Mouse (Mus musculus): ENCODE results near the gene Egfl8.

Egfl8 gene

DNA sequence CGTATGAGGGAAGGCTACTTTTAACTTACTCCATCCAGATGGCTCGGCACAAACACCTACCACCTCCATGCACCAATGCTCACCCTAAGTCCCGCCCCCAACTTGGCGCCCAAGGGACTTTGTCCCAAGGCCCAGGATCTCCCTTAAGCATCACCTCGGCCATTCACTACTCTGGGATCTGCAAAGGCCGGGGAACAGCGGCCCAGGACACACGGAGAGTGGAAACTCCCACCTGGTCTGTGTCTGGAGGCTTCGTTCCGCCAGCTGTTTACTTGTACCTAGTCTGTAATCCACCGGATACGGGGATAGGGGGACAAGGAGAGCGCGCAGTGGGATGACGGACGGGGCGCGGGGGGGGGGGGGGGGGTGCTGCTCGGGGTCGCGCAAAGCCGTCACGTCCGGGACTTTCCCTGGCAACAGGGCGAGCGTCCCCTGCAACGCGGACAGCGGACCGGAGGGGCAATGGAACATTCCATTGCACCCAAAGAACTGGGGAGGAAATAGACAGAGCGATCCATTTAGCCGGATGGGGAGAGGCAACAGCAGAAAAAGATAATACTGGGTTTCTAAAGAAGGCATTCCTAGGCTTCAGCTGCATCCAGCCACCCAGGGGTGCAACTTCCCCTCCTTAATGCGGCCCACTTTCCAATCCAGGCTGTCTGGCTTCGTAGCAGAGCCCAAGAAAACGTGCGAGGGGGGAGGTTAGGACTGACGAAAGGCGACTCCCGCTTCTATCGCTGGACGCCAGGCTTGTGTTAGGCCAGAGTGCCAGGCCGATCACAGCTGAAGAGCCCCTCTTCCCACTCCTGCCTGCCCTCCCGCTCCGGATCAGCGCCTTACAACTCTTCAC lies 11.5 kb upstream of the Egfl8 start:
- DNase-seq = peak; percentile 87 to 92

GRCm38 (mm10) chr17:34626773-34627092 lies 11.0 kb upstream of the Egfl8 start:
- no peak for DNase-seq

GRCm38 (mm10) chr17:34626062-34626772 lies 10.4 kb upstream of the Egfl8 start:
- no peak for DNase-seq

DNA sequence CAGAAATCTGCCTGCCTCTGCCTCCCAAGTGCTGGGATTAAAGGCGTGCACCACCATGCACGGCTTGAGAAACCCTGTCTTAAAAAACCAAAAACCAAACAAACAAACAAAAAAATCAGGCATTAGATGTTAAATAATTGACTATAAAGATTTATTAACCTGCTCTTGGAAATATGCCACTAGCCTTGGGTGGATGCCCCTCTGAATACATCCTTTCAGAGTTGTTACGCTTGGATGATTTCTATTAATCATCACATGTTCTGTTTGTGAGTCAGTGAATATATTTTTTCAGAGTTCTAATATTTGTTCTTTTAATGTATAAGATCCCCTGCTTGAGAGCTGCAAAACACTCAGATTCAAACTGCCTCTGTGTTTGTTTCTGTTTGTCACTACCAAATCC lies 9.2 kb upstream of the Egfl8 start:
- DNase-seq = no peak

DNA sequence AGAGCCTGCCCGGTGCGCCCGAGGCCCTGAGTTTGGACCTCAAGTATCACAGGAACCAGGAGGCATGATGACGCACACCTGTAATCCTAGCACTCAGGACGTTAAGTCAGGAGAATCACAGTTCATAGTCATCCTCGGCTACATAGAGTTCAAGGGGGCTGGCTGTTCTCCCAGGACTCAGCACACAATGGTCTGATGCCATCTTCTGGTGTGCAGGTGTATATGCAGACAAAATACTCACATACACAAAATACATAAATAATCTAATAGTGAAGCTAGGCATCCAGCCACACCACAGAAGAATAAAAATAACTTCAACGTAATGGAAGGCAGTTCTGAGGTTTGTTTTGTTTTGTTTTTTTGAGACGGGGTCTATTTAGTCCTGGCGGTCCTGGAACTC lies 7.4 kb upstream of the Egfl8 start:
- no peak for DNase-seq

- DNase-seq = no peak
Measured at GRCm38 (mm10) chr17:34621006-34621405, 5.2 kb upstream of the Egfl8 start.

- DNase-seq = peak; percentile 72 to 85
Measured at GRCm38 (mm10) chr17:34618999-34619398, 3.2 kb upstream of the Egfl8 start.

- no peak for DNase-seq
Measured at GRCm38 (mm10) chr17:34613830-34614229, 1.9 kb downstream of the Egfl8 start.

DNA sequence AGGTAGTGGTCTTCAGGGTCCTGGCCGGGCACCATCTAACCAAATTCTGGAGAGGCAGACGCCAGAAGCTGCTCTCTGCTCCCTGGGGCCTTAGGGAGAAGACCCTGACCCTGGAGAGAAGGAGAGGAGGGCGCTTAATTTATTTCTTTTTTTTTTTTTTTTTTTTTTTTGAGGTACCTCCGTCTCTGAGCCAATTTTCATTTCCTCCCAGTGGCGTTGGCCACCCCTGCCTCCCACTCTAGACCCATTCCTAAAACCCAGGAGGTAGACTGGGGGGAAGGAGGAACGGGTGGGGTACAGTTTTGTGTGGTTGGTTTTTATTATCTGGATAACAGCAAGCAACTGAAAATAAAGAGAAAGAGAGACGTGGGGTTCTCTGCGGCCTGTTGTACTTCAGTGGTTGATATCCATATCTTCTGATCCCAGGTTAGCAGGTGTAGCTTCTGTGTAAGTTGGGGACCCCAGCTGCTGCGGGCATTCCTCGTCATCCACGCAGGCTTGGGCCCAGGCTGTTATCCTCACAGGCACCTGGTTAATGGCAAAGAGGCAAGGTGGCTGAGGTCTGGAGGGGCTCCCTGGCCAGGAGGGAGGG lies 2.6 kb downstream of the Egfl8 start:
- no peak for DNase-seq

- peak in 1 of 2 experiments; percentile 35 for DNase-seq
Measured at GRCm38 (mm10) chr17:34611050-34611449, 4.7 kb downstream of the Egfl8 start.

DNA sequence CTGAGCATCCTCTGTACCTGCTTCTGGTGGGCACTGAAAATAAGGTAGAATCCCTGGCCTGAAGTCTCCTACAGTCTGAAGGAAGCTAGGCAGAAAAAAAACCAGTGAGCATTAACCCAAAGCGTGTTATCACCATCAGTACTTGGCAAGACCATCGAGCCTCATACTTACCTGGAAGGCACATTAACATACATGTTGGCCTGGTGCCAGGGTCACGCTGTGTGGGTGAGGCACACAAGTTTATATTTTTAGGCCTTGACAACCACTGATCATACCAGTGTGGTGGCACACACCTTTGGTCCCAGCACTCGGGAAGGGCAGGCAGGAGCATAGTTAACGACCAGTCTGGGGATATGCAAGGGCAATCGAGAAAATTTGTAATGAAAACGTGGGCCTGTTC lies 7.8 kb downstream of the Egfl8 start:
- DNase-seq = peak; percentile 42 to 71

DNA sequence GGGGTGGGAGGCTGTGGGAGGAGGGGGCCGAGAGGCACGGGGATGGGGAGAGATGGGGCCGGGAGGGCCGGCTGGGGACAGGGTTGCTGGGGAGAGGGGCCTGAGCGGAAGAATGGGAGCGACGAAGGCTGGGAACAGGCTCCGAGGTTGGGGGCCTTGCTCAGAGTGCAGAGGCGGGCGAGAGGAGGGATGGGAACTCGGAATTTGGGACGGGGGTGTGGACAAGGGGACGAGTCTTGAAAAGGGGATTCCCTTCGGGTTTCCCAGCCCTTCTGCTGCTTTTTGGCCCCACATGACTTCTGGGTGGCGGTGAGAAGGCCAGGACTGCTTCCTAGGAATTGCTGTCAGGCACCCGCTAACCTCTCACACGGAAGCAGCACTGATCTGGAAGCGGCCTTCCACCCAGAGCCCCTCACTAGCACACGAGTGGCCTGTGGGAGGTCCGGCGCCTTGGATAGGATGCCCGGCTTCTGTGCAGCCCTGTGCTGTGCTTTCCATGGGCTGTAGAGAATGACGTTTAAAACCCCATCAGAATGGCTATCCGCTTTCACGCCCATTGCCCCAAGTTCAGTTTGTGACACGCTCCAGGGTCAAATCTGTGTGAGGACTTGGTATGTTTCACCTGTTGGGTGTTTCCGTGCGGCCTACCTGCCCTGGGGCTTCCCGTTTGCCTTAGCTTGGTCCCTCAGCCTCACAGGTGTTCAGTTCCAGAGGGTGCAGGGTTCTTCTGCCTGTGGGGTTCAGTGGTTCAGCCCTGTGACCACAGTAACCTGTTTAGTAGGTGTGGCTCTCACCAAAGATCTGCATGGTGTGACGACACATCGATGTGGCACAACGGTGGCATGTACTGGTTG lies 9.4 kb downstream of the Egfl8 start:
- peak in 1 of 2 experiments; percentile 39 for DNase-seq

GRCm38 (mm10) chr17:34605609-34606008 lies 10.2 kb downstream of the Egfl8 start:
- DNase-seq = peak; percentile 97 to 99

DNA sequence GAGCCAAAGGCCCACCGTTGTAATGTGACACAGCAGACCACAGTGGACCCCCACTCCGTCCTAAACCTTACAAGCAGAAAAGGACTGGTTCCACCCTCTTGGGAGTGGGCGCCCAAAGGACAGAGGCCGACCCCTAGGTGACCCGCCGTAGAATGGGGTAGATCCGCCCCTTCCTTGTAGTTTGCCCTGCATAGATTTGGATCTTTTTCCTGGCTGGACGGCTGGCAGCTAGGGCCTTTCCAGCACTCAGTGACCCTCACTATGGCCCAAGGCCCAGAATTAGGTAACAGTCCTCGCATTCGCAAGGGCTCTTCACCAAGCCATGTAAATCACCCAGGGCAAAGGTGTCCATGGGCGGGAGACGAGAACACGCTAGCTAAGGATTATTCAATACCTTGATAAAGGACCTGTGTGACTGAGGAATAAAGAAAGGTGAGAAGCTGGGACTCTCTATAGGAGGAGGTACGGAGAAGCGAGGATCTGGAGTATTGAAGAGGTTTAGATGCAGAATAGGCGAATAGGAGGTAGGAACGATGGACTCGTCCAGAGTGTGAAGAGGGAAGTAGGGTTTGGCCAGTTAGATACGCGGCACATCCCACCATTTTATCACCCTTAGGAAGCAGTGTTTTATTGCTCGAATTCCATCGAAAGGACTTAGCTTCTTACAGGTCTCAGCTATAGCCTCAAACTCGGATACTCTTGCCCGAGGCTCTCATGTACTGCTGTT lies 11.1 kb downstream of the Egfl8 start:
- no peak for DNase-seq

GRCm38 (mm10) chr17:34604061-34604508 lies 11.7 kb downstream of the Egfl8 start, which contains the start of gene Agpat1:
TSS of gene Agpat1 (plus strand) at chr17:34604262.
- DNase-seq = peak; percentile 96 to 99

DNA sequence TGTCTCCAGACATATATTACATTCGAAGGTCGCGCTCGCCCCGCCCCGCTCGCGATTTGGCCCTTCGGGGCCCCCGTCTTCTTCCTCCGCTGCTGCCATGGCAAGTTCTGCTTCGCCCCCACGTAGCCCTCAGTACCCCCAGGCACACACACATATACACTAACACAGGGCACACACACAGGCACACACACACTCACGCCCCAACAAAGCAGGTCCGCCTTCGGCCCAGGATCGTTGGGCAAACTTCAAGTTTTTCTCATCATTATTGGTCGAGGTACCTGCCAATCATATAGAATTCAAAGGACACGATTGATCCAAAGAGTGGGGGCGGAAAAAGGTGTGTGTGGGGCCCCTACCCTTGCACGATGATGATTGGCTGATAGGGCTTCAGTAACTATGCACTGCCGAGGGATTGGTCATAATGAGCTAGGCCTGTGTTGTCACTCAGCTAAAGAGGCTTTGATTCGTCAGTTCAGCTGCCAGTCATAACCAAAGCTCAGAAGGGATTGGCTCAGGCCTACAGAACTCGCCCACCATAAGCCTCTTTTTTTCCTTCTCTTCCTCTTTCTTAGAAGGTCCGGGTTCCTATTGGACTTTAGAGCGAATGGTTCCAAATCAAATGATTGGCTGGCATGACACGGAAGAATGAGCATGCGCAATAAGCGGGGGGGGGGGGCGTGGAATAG lies 12.3 kb downstream of the Egfl8 start, which contains the start of gene Rnf5:
Rnf5 (minus strand) TSS at position 316 of the 686 bp plus-strand sequence.
- peak; percentile 96 to 99 for DNase-seq

- DNase-seq = no peak
Measured at GRCm38 (mm10) chr17:34601796-34602195, 14.0 kb downstream of the Egfl8 start.

DNA sequence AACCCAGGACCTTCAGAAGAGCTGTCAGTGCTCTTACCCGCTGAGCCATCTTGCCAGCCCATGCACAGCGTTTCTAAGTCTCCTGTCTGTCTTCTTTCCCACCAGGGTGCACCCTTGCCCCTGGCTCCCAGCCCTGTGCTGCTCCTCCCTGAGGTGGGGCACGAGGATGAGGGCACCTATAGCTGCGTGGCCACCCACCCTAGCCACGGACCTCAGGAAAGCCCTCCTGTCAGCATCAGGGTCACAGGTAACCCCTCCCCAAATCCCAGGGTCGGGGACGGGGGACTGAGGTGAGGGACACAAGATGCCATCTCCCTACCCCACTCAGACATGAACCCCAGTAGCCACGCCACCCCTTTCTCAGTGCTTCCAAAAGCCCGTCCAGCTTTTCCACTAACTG lies 15.9 kb downstream of the Egfl8 start:
- no peak for DNase-seq

GRCm38 (mm10) chr17:34597566-34598095 lies 18.1 kb downstream of the Egfl8 start, which contains the start of gene Ager:
TSS of gene Ager (plus strand) at chr17:34597862.
- no peak for DNase-seq

GRCm38 (mm10) chr17:34596098-34596497 lies 19.7 kb downstream of the Egfl8 start:
- no peak for DNase-seq
